Mouse (Mus musculus) CH12.LX (cell line): ENCODE measurements at regions not wholly inside any gene's neighbourhood (a gene's known extent, or its start where the extent isn't known, plus 50 kb on each side); places are given as distances from the start of the nearest gene placed in this dataset.

ENCODE experiments used
- DNase-seq: peaks from one replicate; pipeline ENCODE4 v3.0.0-alpha.2; 2013; ENCODE audit errors: extremely low read depth
- H3K27ac ChIP-seq: 2 replicates; pipeline ENCODE4 v1.5.1; 2012; ENCODE audit warnings: low read depth, mild to moderate bottlenecking, control low read depth, moderate library complexity; ENCODE audit not compliant: insufficient read depth
- H3K27me3 ChIP-seq: replicated peaks from 2 replicates; pipeline ENCODE3; 2012; ENCODE audit warnings: inconsistent platforms
- H3K36me3 ChIP-seq, 2 experiments: replicated peaks in 1 of 2; 2 replicates each; pipeline versions ENCODE3 to v1.6.1; 2012; ENCODE audit warnings: inconsistent platforms in 1 of 2, low read length in 1 of 2, mild to moderate bottlenecking in 1 of 2, mixed read lengths in 1 of 2, moderate library complexity in 1 of 2; ENCODE audit not compliant: control insufficient read depth in 1 of 2, insufficient read depth in 1 of 2
- H3K4me1 ChIP-seq, 2 experiments: 2 replicates each; pipeline ENCODE4 v1.6.1; 2012; ENCODE audit warnings: inconsistent platforms in 1 of 2, moderate library complexity in 1 of 2; ENCODE audit not compliant: insufficient read depth in 2 of 2, control insufficient read depth in 1 of 2
- H3K4me2 ChIP-seq: 2 replicates; pipeline ENCODE4 v1.6.1; 2012; ENCODE audit warnings: low read depth, mild to moderate bottlenecking, control low read depth; ENCODE audit not compliant: poor library complexity, insufficient read depth, severe bottlenecking
- H3K4me3 ChIP-seq, 3 experiments: fragments of 150-350 bp in 1 of 3; sonication (generic) in 1 of 3; replicated peaks in 1 of 3; 2 replicates each; pipeline versions ENCODE3 to v1.5.1; 2011 to 2012; ENCODE audit warnings: low read depth in 2 of 3, low read length in 2 of 3, mild to moderate bottlenecking in 2 of 3, moderate library complexity in 2 of 3, control low read depth in 1 of 3, improper control_type of control experiment in 1 of 3, inconsistent platforms in 1 of 3, mixed read lengths in 1 of 3; ENCODE audit not compliant: poor library complexity in 1 of 3
- H3K79me2 ChIP-seq: replicated peaks from 2 replicates; pipeline ENCODE4 v1.6.1; 2012; ENCODE audit warnings: mild to moderate bottlenecking, moderate library complexity; ENCODE audit not compliant: control insufficient read depth, poor library complexity, insufficient read depth, severe bottlenecking; ENCODE audit errors: extremely low read depth
- H3K9ac ChIP-seq: 2 replicates; pipeline ENCODE4 v1.6.1; 2012; ENCODE audit warnings: low read depth, mild to moderate bottlenecking, control low read depth, moderate library complexity; ENCODE audit not compliant: insufficient read depth
- H3K9me3 ChIP-seq: replicated peaks from 2 replicates; pipeline ENCODE3; 2012; ENCODE audit warnings: low read length, inconsistent platforms, mixed read lengths
- BHLHE40 ChIP-seq: IDR thresholded peaks from 2 replicates; pipeline ENCODE4 v1.6.1; 2011; ENCODE audit warnings: mild to moderate bottlenecking, low read depth, low read length, improper control_type of control experiment
- CHD1 ChIP-seq: IDR thresholded peaks from 2 replicates; pipeline ENCODE4 v1.6.1; 2012; ENCODE audit warnings: low read depth, low read length, improper control_type of control experiment, inconsistent platforms
- CHD2 ChIP-seq: IDR thresholded peaks from 2 replicates; pipeline ENCODE4 v1.6.1; 2011; ENCODE audit warnings: low read length, improper control_type of control experiment
- CTCF ChIP-seq, 2 experiments: IDR thresholded peaks in 1 of 2; conservative IDR thresholded peaks in 1 of 2; 2 replicates each; pipeline ENCODE4 v1.5.1; 2011 to 2012; ENCODE audit warnings: low read depth in 2 of 2, low read length in 2 of 2, improper control_type of control experiment in 1 of 2, inconsistent platforms in 1 of 2, mild to moderate bottlenecking in 1 of 2, moderate library complexity in 1 of 2
- EP300 ChIP-seq: IDR thresholded peaks from 2 replicates; pipeline ENCODE4 v1.6.1; 2011; ENCODE audit warnings: low read length, improper control_type of control experiment
- ETS1 ChIP-seq: conservative IDR thresholded peaks from 2 replicates; pipeline ENCODE4 v1.6.1; 2012; ENCODE audit warnings: low read depth, mild to moderate bottlenecking, inconsistent platforms, low read length, improper control_type of control experiment, moderate library complexity
- GABPA ChIP-seq: IDR thresholded peaks from 2 replicates; pipeline ENCODE4 v1.6.1; 2012; ENCODE audit warnings: low read depth, low read length, improper control_type of control experiment, inconsistent platforms; ENCODE audit not compliant: insufficient replicate concordance
- HCFC1 ChIP-seq: IDR thresholded peaks from 2 replicates; pipeline ENCODE4 v1.6.1; 2012; ENCODE audit warnings: low read depth, mild to moderate bottlenecking, inconsistent platforms, low read length, improper control_type of control experiment
- JUN ChIP-seq: IDR thresholded peaks from 2 replicates; pipeline ENCODE4 v1.6.1; 2011; ENCODE audit warnings: low read depth, mild to moderate bottlenecking, low read length, improper control_type of control experiment, moderate library complexity; ENCODE audit not compliant: insufficient read depth
- JUND ChIP-seq: conservative IDR thresholded peaks from 2 replicates; pipeline ENCODE4 v1.6.1; 2011; ENCODE audit warnings: low read depth, low read length, improper control_type of control experiment
- KAT2A ChIP-seq: IDR thresholded peaks from 2 replicates; pipeline ENCODE4 v1.6.1; 2012; ENCODE audit warnings: low read length, improper control_type of control experiment, inconsistent platforms; ENCODE audit not compliant: insufficient replicate concordance
- MAFK ChIP-seq: IDR thresholded peaks from 2 replicates; pipeline ENCODE4 v1.6.1; 2011; ENCODE audit warnings: low read length, improper control_type of control experiment; ENCODE audit not compliant: insufficient replicate concordance
- MAX ChIP-seq: IDR thresholded peaks from 2 replicates; pipeline ENCODE4 v1.6.1; 2011; ENCODE audit warnings: low read length, improper control_type of control experiment
- MEF2A ChIP-seq: IDR thresholded peaks from 2 replicates; pipeline ENCODE4 v1.6.1; 2014; ENCODE audit warnings: low read depth, mild to moderate bottlenecking, inconsistent platforms, low read length, improper control_type of control experiment, borderline replicate concordance
- MXI1 ChIP-seq: IDR thresholded peaks from 2 replicates; pipeline ENCODE4 v1.6.1; 2011; ENCODE audit warnings: mild to moderate bottlenecking, low read depth, low read length, improper control_type of control experiment
- NELFE ChIP-seq: IDR thresholded peaks from 2 replicates; pipeline ENCODE4 v1.6.1; 2011; ENCODE audit warnings: low read depth, low read length, improper control_type of control experiment
- NRF1 ChIP-seq: IDR thresholded peaks from 2 replicates; pipeline ENCODE4 v1.6.1; 2014; ENCODE audit warnings: low read depth, mild to moderate bottlenecking, inconsistent platforms, low read length, improper control_type of control experiment, moderate library complexity
- POLR2A ChIP-seq: IDR thresholded peaks from 2 replicates; pipeline ENCODE4 v1.6.1; 2011; ENCODE audit warnings: low read depth, mild to moderate bottlenecking, improper control_type of control experiment, low read length
- POLR2AphosphoS2 ChIP-seq: IDR thresholded peaks from 2 replicates; pipeline ENCODE4 v1.6.1; 2011; ENCODE audit warnings: low read depth, low read length, improper control_type of control experiment
- RCOR1 ChIP-seq: conservative IDR thresholded peaks from 2 replicates; pipeline ENCODE4 v1.6.1; 2012; ENCODE audit warnings: low read depth, mild to moderate bottlenecking, inconsistent platforms, low read length, improper control_type of control experiment
- SIN3A ChIP-seq: IDR thresholded peaks from 2 replicates; pipeline ENCODE4 v1.6.1; 2012; ENCODE audit warnings: low read length, improper control_type of control experiment, inconsistent platforms
- SMC3 ChIP-seq: IDR thresholded peaks from 2 replicates; pipeline ENCODE4 v1.6.1; 2011; ENCODE audit warnings: low read depth, low read length, improper control_type of control experiment
- TBP ChIP-seq: conservative IDR thresholded peaks from 2 replicates; pipeline ENCODE4 v1.6.1; 2011; ENCODE audit warnings: low read depth, low read length, improper control_type of control experiment
- USF1 ChIP-seq: IDR thresholded peaks from 2 replicates; pipeline ENCODE4 v1.6.1; 2014; ENCODE audit warnings: low read depth, mild to moderate bottlenecking, inconsistent platforms, low read length, improper control_type of control experiment
- USF2 ChIP-seq: conservative IDR thresholded peaks from 2 replicates; pipeline ENCODE4 v1.6.1; 2011; ENCODE audit warnings: low read depth, low read length, improper control_type of control experiment
- ZKSCAN1 ChIP-seq: IDR thresholded peaks from 2 replicates; pipeline ENCODE4 v1.6.1; 2012; ENCODE audit warnings: low read depth, inconsistent platforms, low read length, improper control_type of control experiment, borderline replicate concordance
- ZMIZ1 ChIP-seq: IDR thresholded peaks from 2 replicates; pipeline ENCODE4 v1.6.1; 2012; ENCODE audit warnings: low read depth, mild to moderate bottlenecking, inconsistent platforms, low read length, improper control_type of control experiment
- ZNF384 ChIP-seq: IDR thresholded peaks from 2 replicates; pipeline ENCODE4 v1.6.1; 2012; ENCODE audit warnings: low read depth, low read length, improper control_type of control experiment, inconsistent platforms
- dilution Hi-C: fragments of 300-500 bp; cut with MboI; formaldehyde crosslinking; loops from 2 replicates; pipeline ENCODE4 v1.14.3; 2020; ENCODE audit warnings: low sequenced_read_pairs; ENCODE audit not compliant: extremely low pct_unique_long_range_greater_than_20kb, extremely low pct_ligation_motif_present
- in situ Hi-C: fragments of 300-500 bp; cut with MboI; formaldehyde crosslinking; loops from 3 replicates; pipeline ENCODE4 v1.14.3; 2019; ENCODE audit warnings: low sequenced_read_pairs, low pct_ligation_motif_present, low pct_unique_long_range_greater_than_20kb, mixed read lengths

- TF ChIP-seq BHLHE40 = no peak
- TF ChIP-seq JUND = no peak
- TF ChIP-seq USF2 = no peak
- TF ChIP-seq SMC3 = no peak
- TF ChIP-seq MAX = no peak
- TF ChIP-seq CTCF (conservative IDR thresholded peaks at IDR 0.05 in 1 of 2, IDR thresholded peaks at IDR 0.05 in 1 of 2; ENCODE audit: low read depth in 2 of 2, low read length in 2 of 2) = no peak
- no peak for TF ChIP-seq NELFE
- TF ChIP-seq MXI1 = no peak
- no peak for TF ChIP-seq MAFK
- TF ChIP-seq ZKSCAN1 = no peak
- no peak for TF ChIP-seq TBP
- TF ChIP-seq POLR2A = no peak
- TF ChIP-seq ETS1 = no peak
- Histone ChIP-seq H3K4me3 (no peak overlapping the region), H3K36me3 (no peaks in the 10 kb centered on the region), H3K4me2 (no peak overlapping the region), H3K79me2 (no peaks in the 10 kb centered on the region), H3K27me3 (no peaks in the 10 kb centered on the region), H3K4me1 (peaks cover 3 to 7% of the 10 kb centered on the region in 2 experiments; a peak in 3 of 4 replicates), H3K27ac (no peak overlapping the region), H3K9me3 (no peaks in the 10 kb centered on the region), H3K9ac (no peak overlapping the region)
- dilution Hi-C loops = no loop called here
- in situ Hi-C loops = no loop called here
- no peak for DNase-seq
Observed at GRCm38 (mm10) chr17:65081779-65082086, 245.9 kb upstream of the 4930583I09Rik start.

- Histone ChIP-seq H3K4me2 (no peak overlapping the region), H3K9ac (no peak overlapping the region), H3K79me2 (no peaks in the 10 kb centered on the region), H3K27me3 (no peaks in the 10 kb centered on the region), H3K9me3 (no peaks in the 10 kb centered on the region), H3K4me1 (peaks cover 3 to 7% of the 10 kb centered on the region in 2 experiments; a peak in 3 of 4 replicates), H3K4me3 (no peak overlapping the region), H3K36me3 (no peaks in the 10 kb centered on the region), H3K27ac (no peak overlapping the region)
- no peak for TF ChIP-seq JUN
- TF ChIP-seq GABPA = no peak
- no peak for TF ChIP-seq USF1
- TF ChIP-seq KAT2A = no peak
- TF ChIP-seq RCOR1 = no peak
- TF ChIP-seq ETS1 = no peak
- TF ChIP-seq CHD2 = no peak
- TF ChIP-seq ZMIZ1 = no peak
- no peak for TF ChIP-seq POLR2A
- TF ChIP-seq NRF1 = no peak
- TF ChIP-seq POLR2AphosphoS2 = no peak
- no peak for TF ChIP-seq HCFC1
- no peak for TF ChIP-seq BHLHE40
- no peak for TF ChIP-seq ZKSCAN1
- TF ChIP-seq EP300 = no peak
- TF ChIP-seq SIN3A = no peak
- TF ChIP-seq CHD1 = no peak
- no peak for TF ChIP-seq ZNF384
- no peak for TF ChIP-seq MEF2A
- in situ Hi-C loops = no loop called here
- peak; percentile 6 for DNase-seq
- dilution Hi-C loops = no loop called here
Observed at GRCm38 (mm10) chr17:65081072-65081778, 245.4 kb upstream of the 4930583I09Rik start.
